Mouse (Mus musculus): Measurements from ENCODE around the gene Tmem206.

DNA sequence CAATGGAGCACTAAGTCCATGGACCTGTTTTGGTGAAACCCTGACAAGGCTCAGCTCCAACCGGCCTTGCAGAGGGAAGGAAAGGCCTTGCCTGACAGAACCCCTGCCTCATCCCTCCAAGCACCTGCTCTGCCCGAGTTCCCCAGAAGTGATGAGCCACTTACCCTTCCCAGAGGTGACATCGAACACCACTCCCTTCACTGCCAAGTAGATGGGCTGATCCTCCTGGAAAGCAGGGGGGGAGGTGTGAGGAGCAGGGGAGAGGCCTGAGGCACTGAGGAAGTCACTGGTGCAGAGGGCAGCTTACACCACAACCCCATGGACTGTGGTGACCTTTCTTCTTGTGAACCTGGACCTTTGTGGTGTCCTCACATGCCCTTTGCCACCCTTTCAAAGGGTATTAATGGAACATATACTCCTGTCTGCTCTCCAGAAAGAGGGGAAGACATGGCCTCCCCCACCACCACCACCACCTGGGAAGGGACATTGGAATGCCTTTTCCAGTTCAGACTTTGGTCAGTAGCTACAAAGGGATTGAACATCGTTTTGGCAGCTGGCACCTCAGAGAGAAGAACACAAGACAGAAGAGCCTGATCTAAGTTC lies 14.3 kb upstream of the Tmem206 start:
- TF ChIP-seq CTCF (IDR thresholded peaks at IDR 0.05; ENCODE audit: low read depth, low read length) (no peak), POLR2A (IDR thresholded peaks at IDR 0.05; ENCODE audit: insufficient read depth, low read length) (no peak), EP300 (IDR thresholded peaks at IDR 0.05; ENCODE audit: insufficient read depth, low read depth, low read length) (no peak)

All from ES-Bruce4 (cell line).